Mouse (Mus musculus): ENCODE measurements around the gene Mfsd2a. TPM values are rescaled to one million over a fixed set of nuclear protein-coding genes. Genes with fewer than 3 reads are reported as not detected.
A peak's percentile ranks its signal among the peaks of the same experiment; 100 is the strongest.

Mfsd2a gene
- total RNA-seq, 2 experiments from 2014 or later = 0.10 TPM; not detected in 1

DNA sequence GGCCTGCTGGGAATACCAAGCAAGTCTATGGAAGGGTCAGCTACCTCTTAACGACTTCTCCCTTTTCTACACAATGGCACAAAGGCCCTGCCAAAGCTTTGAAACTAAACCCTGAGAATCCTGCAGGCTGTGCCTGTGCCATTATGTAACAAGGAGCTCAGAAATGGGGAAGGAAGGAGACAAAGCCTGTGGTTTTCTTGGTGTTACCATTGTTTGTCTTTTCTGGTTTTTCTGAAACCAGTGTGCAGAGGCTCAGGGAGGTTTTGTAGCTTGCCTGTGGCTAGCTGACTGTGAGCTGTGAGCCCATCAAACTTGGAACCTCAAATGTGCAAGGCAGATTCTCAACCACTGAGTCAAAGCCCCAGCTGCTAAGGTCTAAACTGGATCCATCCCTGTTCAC is 38.1 kb downstream of the Mfsd2a start:
- intact Hi-C loops (cut with DNase I) = no loop called here

DNA sequence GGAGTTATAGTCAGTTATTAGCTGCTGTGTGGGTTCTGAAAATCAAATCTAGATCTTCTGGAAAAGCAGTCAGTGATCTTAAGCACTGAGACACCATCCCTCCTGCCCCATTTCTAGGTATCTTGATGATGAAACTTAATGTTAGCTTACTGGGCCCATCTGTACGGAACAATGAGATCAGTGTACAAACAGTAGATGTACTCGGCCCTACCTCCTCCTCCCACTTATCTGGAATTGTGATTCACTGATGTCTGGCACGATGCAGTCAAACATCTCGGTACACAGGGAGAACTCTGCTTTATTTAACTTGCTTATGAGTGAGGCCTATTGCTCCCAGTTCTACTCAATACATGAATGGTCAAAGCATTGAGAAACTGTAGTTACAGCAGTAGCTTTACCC is 45.0 kb downstream of the Mfsd2a start:
- TF ChIP-seq CTCF (IDR thresholded peaks at IDR 0.05) = no peak
- no peak for DNase-seq
- Histone ChIP-seq H3K4me3 (no peak overlapping the region), H3K27ac (no peak overlapping the region)
- intact Hi-C loops (cut with DNase I) = no loop called here

More for the DNA sequence above, 38.1 kb downstream of the Mfsd2a start:
- no peak for DNase-seq
- TF ChIP-seq CTCF (IDR thresholded peaks at IDR 0.05) = no peak
- no peak overlapping the region for H3K4me3 ChIP-seq
- no peak overlapping the region for H3K27ac ChIP-seq

DNA sequence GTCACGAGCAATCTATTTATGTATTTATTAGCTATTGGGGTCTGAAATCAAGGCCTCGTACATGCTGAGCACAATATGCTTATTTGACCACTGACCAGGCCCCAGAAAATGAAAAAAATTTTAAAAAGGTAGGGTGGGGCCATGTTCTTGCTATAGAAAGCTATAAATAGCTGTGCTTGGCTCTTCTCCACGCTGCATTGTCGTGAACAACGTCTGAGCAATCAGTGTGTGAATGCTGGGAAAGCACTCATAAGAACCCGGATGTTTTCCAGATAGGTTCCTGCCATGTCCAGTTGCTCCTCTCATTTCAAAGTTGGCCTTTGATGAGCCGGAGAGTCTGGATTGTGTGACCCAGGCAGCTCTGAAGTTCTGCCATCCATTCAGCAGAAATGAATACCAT is 46.8 kb downstream of the Mfsd2a start:
- TF ChIP-seq CTCF (IDR thresholded peaks at IDR 0.05) = no peak
- H3K4me3 ChIP-seq = no peak overlapping the region
- DNase-seq = no peak
- intact Hi-C loops (cut with DNase I) = loop anchor here (5.0 kb wide), 2 partner anchors 73 to 168 kb away; no protein-coding TSS in a partner anchor
- H3K27ac ChIP-seq = peak overlapping the region; percentile 40; the same call in 1 of the 2 replicates

DNA sequence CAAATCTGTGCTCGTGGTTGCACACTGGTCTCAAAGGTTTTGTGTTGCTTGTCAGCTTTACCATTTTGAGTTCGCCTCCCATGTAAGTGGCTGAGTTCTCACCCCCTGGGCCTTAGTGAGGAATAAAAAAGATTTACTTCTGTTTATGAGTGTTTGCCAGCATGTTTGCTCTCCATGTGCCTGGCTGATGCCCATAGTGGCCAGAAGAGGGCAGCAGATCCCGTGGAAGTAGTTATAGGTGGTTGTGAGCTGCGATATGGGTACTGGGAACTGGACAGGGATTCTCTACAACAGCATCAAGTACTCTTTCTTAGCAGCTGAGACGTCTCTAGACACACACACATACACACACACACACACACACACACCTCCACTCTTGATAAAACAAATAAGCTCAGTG is 48.4 kb downstream of the Mfsd2a start:
- no peak overlapping the region for H3K4me3 ChIP-seq
- intact Hi-C loops (cut with DNase I) = loop anchor here (5.0 kb wide), 2 partner anchors 75 to 170 kb away; no protein-coding TSS in a partner anchor
- no peak overlapping the region for H3K27ac ChIP-seq
- TF ChIP-seq CTCF (IDR thresholded peaks at IDR 0.05) = peak; percentile 51
- no peak for DNase-seq

DNA sequence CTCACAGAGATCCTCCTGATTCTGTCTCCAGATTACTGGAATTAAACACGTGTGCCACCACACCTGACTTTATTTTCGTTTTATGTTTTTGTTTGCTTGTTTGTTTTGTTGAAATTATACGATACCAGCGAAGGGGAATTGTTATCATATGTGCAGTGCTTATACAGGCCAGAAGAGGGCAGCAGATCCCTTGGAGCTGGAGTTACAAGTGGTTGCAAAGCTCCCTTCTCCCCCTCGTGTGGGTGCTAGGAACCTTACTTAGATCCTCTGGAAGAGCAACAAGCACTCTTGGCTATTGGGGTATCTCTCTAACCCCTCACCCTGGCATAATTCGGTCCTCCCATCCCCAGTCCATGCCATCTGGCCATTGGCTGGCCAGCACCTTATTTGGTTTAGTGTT is 50.4 kb downstream of the Mfsd2a start:
- peak; percentile 73 for TF ChIP-seq CTCF (IDR thresholded peaks at IDR 0.05)
- Histone ChIP-seq H3K27ac (no peak overlapping the region), H3K4me3 (no peak overlapping the region)
- intact Hi-C loops (cut with DNase I) = loop anchor here (5.0 kb wide), 2 partner anchors 77 to 172 kb away; no protein-coding TSS in a partner anchor
- DNase-seq = no peak

DNA sequence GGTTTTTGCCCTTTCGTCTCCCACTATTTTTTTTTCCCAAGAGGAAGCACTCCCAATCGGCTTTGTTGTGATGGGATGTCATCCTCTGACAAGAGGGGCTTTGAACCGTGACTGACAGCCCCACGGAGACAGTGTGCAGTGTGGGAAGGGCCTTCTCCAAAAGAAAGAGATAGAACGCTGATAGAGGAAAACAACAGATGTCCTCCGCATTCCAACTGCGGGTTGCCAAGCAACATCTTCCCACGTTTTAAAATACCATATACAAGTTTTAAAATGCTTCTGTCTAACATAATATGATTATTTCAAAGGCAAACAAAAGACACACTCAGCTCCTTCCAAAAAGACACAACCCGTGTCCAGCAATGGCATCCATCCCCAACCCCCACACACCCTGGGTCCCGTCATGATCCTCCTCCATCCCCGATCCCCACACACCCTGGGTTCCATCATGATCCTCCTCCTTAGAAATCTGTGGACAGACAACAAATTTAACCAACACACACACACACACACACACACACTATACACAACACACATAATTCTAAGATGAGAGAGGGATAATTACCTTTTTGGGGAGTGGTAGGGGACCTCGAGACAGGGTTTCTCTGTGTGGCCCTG is 51.3 kb downstream of the Mfsd2a start:
- Histone ChIP-seq H3K4me3 (no peak overlapping the region), H3K27ac (no peak overlapping the region)
- intact Hi-C loops (cut with DNase I) = loop anchor here (5.0 kb wide), 2 partner anchors 78 to 173 kb away; no protein-coding TSS in a partner anchor
- no peak for DNase-seq
- TF ChIP-seq CTCF (IDR thresholded peaks at IDR 0.05) = no peak

DNA sequence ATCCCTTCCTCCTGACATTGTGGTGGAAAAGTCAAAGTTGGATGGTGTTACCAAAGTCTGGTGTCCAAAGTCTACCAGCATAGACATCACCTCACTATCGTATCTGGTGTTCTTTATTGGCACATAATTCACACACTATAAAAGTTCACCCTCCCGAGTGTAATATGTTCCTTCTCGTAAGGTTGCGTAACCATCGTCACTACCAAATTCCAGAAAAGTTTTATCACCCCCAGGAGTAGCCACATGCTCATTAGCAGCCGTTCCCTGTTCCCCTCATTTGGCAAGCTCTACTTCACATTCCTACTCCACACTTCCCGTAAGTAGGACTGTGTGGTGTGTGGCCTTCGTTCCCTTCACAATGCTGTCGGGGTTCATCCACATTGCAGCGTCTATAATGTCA is 55.6 kb downstream of the Mfsd2a start:
- intact Hi-C loops (cut with DNase I) = no loop called here
- no peak overlapping the region for H3K4me3 ChIP-seq
- H3K27ac ChIP-seq = no peak overlapping the region
- no peak for TF ChIP-seq CTCF (IDR thresholded peaks at IDR 0.05)
- no peak for DNase-seq

DNA sequence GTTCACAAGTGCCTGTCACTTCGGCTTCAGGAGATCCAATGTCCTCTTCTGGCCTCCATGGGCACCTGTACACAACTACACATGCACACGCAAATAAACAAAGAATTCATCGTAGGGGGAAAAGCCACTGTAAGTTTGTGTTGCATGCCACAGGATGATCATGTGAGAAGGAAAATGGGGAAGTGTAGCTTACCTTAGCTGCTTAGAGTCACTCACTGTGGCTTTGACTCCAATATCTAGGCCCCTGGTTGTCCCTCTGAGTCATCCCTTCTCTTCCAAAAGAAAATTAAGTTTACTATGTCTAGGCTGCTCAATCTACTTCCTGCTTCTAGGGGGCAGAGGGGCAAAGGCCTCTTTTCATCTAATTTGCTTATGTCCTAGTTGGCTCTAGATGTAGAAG is 57.3 kb downstream of the Mfsd2a start:
- TF ChIP-seq CTCF (IDR thresholded peaks at IDR 0.05) = no peak
- Histone ChIP-seq H3K4me3 (no peak overlapping the region), H3K27ac (no peak overlapping the region)
- intact Hi-C loops (cut with DNase I) = no loop called here
- no peak for DNase-seq

DNA sequence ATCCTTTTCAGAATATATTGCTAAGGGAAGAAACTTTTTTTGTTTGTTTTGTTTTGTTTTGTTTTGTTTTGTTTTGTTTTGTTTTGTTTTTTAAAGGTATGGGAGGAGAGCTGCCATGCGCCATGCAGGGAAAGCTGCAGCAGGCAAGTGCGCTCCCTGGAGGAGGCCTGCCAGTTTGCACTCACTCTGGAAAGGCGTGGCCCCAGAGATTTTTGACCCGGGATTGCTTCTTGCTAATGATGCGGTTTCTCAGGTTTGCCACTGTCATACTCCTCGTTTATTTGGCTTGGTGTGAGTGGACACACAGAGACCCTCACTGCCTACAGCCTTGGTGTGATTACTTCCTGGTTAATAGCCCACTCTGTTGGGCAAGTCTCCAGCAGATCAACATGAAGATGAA is 58.8 kb downstream of the Mfsd2a start:
- peak; percentile 52 for TF ChIP-seq CTCF (IDR thresholded peaks at IDR 0.05)
- Histone ChIP-seq H3K27ac (no peak overlapping the region), H3K4me3 (no peak overlapping the region)
- peak; percentile 32 for DNase-seq
- intact Hi-C loops (cut with DNase I) = no loop called here

DNA sequence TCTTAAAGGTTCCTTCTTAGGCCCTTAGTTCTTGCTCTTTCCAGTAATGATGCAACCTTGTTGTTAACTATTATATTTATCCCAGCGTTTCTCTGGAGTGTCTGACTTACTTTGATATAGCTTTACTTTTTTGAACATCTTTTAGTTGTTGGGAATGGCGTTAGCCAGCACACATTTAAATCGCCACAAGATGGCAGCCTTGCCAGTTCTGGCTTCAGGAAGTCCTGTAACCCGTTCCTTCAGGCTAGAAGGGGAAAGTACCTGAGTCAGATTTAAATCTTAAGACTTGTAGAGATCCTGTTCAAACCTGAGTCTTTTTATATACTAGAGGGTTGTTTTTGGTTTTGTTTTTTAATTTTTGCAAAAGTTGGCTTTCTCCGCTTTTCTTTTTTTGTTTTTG is 62.7 kb downstream of the Mfsd2a start:
- DNase-seq = peak; percentile 69
- intact Hi-C loops (cut with DNase I) = loop anchor here (1.0 to 5.0 kb wide), 2 partner anchors 87 to 184 kb away; no protein-coding TSS in a partner anchor
- no peak overlapping the region for H3K27ac ChIP-seq
- peak; percentile 86 for TF ChIP-seq CTCF (IDR thresholded peaks at IDR 0.05)
- no peak overlapping the region for H3K4me3 ChIP-seq

DNA sequence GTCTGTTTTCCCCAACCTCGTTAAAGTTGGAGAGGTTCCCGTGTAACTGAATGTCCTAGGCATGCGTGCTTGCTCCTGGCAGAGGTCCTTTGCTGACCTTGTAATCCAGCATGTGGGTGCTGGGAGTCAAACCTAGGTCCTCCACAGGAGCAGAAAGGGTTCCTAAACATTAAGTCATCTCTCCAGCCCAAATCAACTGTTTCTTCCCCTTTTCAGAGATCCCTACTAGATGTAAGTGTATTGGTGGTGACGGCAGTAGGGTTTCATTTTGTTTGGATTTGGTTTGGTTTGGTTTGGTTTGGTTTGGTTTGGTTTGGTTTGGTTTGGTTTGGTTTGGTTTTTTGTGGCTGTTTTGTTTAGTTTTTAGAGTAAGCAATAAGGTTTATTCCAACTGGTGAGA is 63.2 kb downstream of the Mfsd2a start:
- TF ChIP-seq CTCF (IDR thresholded peaks at IDR 0.05) = no peak
- intact Hi-C loops (cut with DNase I) = loop anchor here (1.0 to 5.0 kb wide), 2 partner anchors 88 to 185 kb away; no protein-coding TSS in a partner anchor
- no peak overlapping the region for H3K4me3 ChIP-seq
- H3K27ac ChIP-seq = no peak overlapping the region
- no peak for DNase-seq

Other genes starting within 250 kb of the Mfsd2a start
- 10 to 100 TPM in 1 of 2 experiments, 1 to 10 TPM in 1; 9.1 to 13.6 TPM for gene Ppt1, start 124.9 kb downstream of the Mfsd2a start, total RNA-seq (2021)
- 10 to 100 TPM; 17.4 to 25.5 TPM for gene Cap1, start 75.1 kb downstream of the Mfsd2a start, total RNA-seq (2021)
- under 1 TPM; 0.13 to 0.42 TPM for gene Mycl, start 34.5 kb upstream of the Mfsd2a start, total RNA-seq (2021)
- gene Trit1, start 55.4 kb upstream of the Mfsd2a start, total RNA-seq (2021) = 1 to 10 TPM; 6.0 to 7.2 TPM
- gene Bmp8b, start 144.0 kb upstream of the Mfsd2a start, total RNA-seq (2021) = not detected
- gene Oxct2b, start 155.1 kb upstream of the Mfsd2a start, total RNA-seq (2021) = not detected
- gene Ppie, start 178.8 kb upstream of the Mfsd2a start, total RNA-seq (2021) = 10 to 100 TPM; 21.3 to 21.4 TPM
- under 1 TPM in 1 of 2 experiments, not detected in 1; 0.08 TPM for gene Hpcal4, start 222.0 kb upstream of the Mfsd2a start, total RNA-seq (2021)
- 10 to 100 TPM; 38.8 to 53.4 TPM for gene Nt5c1a, start 240.3 kb upstream of the Mfsd2a start, total RNA-seq (2021)

All from gastrocnemius, adult 2 months (tissue).